Mouse (Mus musculus) heart, embryonic 15.5 days (tissue): ENCODE results near the gene Ucp2. TPM values are rescaled to one million over a fixed set of nuclear protein-coding genes. Genes with fewer than 3 reads are reported as not detected.
"Not testable (repeated sequence)": the region's sequence is repeated elsewhere in the genome, so short reads cannot be mapped to it uniquely, and the experiment has no call there.

Experiments used
- ATAC-seq: fragments of 200-750 bp; cut with Nextera tagmentation; replicated peaks from 2 replicates; pipeline ENCODE4 v1.8.0; 2017; ENCODE audit warnings: low read depth, moderate TSS enrichment; ENCODE audit not compliant: insufficient number of reproducible peaks, insufficient read depth, low FRiP score
- H3K27ac ChIP-seq: fragments of 300-500 bp; sonication (generic); 2 replicates; pipeline ENCODE4 v1.5.1; 2015; ENCODE audit warnings: mild to moderate bottlenecking, inconsistent platforms
- H3K27me3 ChIP-seq: fragments of 300-500 bp; sonication (generic); 2 replicates; pipeline ENCODE4 v1.6.1; 2015; ENCODE audit warnings: inconsistent platforms
- H3K36me3 ChIP-seq: fragments of 300-500 bp; sonication (generic); 2 replicates; pipeline ENCODE4 v1.6.1; 2015; ENCODE audit warnings: mild to moderate bottlenecking, inconsistent platforms
- H3K4me1 ChIP-seq: fragments of 300-500 bp; sonication (generic); replicated peaks from 2 replicates; pipeline ENCODE4 v1.6.1; 2015; ENCODE audit warnings: inconsistent platforms
- H3K4me2 ChIP-seq: fragments of 300-500 bp; sonication (generic); 2 replicates; pipeline ENCODE4 v1.6.1; 2015; ENCODE audit warnings: inconsistent platforms, mild to moderate bottlenecking, moderate library complexity
- H3K4me3 ChIP-seq: fragments of 300-500 bp; sonication (generic); 2 replicates; pipeline ENCODE4 v1.5.1; 2015; ENCODE audit warnings: mild to moderate bottlenecking, inconsistent platforms
- H3K9ac ChIP-seq: fragments of 300-500 bp; sonication (generic); 2 replicates; pipeline ENCODE4 v1.6.1; 2015; ENCODE audit warnings: mild to moderate bottlenecking, inconsistent platforms
- H3K9me3 ChIP-seq: fragments of 300-500 bp; sonication (generic); replicated peaks from 2 replicates; pipeline ENCODE4 v1.6.1; 2016; ENCODE audit warnings: inconsistent platforms
- WGBS: fragments of 180-500 bp; shearing (Covaris S2); methylation state at CpG from one replicate; pipeline ENCODE4 v1.1.7; 2015; ENCODE audit warnings: mixed read lengths; 5-methylcytosine and 5-hydroxymethylcytosine counted together
- polyA plus RNA-seq: library from polyadenylated mRNA; unstranded; fragments of >200 nt; fragmentation: Nextera tagmentation; extraction: Ambion mirVana; gene quantifications from 2 replicates; pipeline ENCODE4 v1.2.1, GENCODE M21; 2015

Gene Ucp2
- polyA plus RNA-seq, 1 experiment from 2014 or later: 109 TPM

DNA sequence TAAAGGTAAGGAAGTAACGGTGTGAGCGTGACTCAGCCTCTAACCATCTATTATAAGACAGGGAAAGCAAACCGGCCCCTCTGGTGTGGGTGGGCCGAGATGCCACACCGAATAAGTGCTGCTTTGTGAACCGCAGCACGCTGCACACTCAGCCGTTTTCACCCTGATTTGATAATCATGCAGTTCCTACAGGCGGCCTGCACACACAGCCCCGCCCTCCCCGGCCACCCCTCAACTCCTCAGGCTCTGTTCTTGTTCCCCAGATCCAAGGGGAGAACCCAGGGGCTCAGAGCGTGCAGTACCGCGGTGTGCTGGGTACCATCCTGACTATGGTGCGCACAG is 13.3 kb upstream of the Ucp2 start:
- 68% methylated on average over 15 of the region's 15 CpGs for WGBS
- Histone ChIP-seq H3K4me3 (no peak overlapping the region), H3K4me1 (peaks cover 10% of the 10 kb centered on the region), H3K36me3 (no peaks in the 10 kb centered on the region), H3K4me2 (no peak overlapping the region), H3K27ac (no peak overlapping the region), H3K27me3 (0 out of 2 replicates have a peak, but pooled peaks cover 4% of the 10 kb centered on the region), H3K9me3 (no peaks in the 10 kb centered on the region), H3K9ac (no peak overlapping the region)
- no peak for ATAC-seq

GRCm38 (mm10) chr7:100480175-100480574 is 13.0 kb upstream of the Ucp2 start:
- no peaks in the 10 kb centered on the region for H3K36me3 ChIP-seq
- no peak overlapping the region for H3K4me2 ChIP-seq
- H3K27me3 ChIP-seq: 0 out of 2 replicates have a peak, but pooled peaks cover 4% of the 10 kb centered on the region
- H3K9ac ChIP-seq: no peak overlapping the region
- 78% methylated on average over 17 of the region's 17 CpGs for WGBS
- ATAC-seq: no peak
- H3K4me1 ChIP-seq: peaks cover 6% of the 10 kb centered on the region; the same call in 1 of the 2 replicates
- no peaks in the 10 kb centered on the region for H3K9me3 ChIP-seq
- H3K27ac ChIP-seq: no peak overlapping the region
- H3K4me3 ChIP-seq: no peak overlapping the region

DNA sequence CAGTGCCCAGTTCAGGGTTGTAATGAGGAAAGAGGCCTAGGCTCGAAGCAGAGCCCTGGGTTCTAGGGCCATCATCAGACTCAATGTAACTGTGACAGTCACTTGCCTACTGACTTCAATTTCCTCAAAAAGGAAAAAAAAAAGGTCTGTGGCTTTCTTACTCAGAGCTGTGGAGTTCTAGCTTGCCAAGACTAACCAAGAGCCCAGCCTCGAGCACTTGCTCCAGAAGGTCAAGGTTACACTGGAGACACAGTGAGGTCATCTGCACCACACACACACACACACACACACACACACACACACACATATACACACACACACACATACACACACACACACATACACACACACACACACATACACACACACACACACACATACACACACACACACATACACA is 11.1 kb upstream of the Ucp2 start:
- WGBS: 88% methylated on average over 2 of the region's 2 CpGs
- H3K9me3 ChIP-seq, H3K27ac ChIP-seq, H3K27me3 ChIP-seq, H3K4me3 ChIP-seq, ATAC-seq, H3K9ac ChIP-seq, H3K36me3 ChIP-seq, H3K4me2 ChIP-seq, H3K4me1 ChIP-seq: not testable (repeated sequence)

- Histone ChIP-seq H3K27ac (no peak overlapping the region), H3K4me1 (peaks cover 7% of the 10 kb centered on the region), H3K27me3 (0 out of 2 replicates have a peak, but pooled peaks cover 3% of the 10 kb centered on the region), H3K4me3 (no peak overlapping the region), H3K9me3 (no peaks in the 10 kb centered on the region), H3K4me2 (no peak overlapping the region), H3K9ac (no peak overlapping the region), H3K36me3 (no peaks in the 10 kb centered on the region)
- 81% methylated on average over 5 of the region's 5 CpGs for WGBS
- ATAC-seq: no peak
Measured at GRCm38 (mm10) chr7:100484493-100484892, 8.6 kb upstream of the Ucp2 start.

DNA sequence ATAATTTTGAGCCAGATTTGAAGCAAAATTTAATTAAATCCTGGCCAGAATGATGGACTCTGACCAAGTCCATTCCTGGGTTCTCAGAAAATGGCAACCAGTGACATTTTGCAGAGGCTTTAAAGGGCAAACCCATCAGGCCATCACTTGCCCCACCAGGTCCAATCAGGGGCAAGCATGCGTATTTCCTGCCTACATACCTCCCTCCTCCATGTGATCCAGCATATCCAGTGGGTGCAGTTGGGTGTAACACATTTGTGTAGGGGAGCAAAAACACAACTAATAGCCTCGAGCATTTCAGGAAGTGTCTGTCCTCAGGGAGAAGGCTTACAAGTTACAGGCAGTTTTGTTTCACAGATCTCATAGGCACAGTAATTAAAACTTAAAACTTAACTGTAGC is 5.8 kb upstream of the Ucp2 start:
- Histone ChIP-seq H3K4me3 (no peak overlapping the region), H3K4me1 (peaks cover 7% of the 10 kb centered on the region), H3K27ac (no peak overlapping the region), H3K9me3 (no peaks in the 10 kb centered on the region), H3K4me2 (no peak overlapping the region), H3K27me3 (no peaks in the 10 kb centered on the region), H3K9ac (no peak overlapping the region), H3K36me3 (no peaks in the 10 kb centered on the region)
- 69% methylated on average over 2 of the region's 2 CpGs for WGBS
- ATAC-seq: no peak

GRCm38 (mm10) chr7:100488474-100489048 is 4.6 kb upstream of the Ucp2 start:
- ATAC-seq: no peak
- Histone ChIP-seq H3K9ac (no peak overlapping the region), H3K4me2 (peak overlapping the region; percentile 20; the same call in 1 of the 2 replicates), H3K4me1 (peaks cover 20% of the 10 kb centered on the region), H3K9me3 (no peaks in the 10 kb centered on the region), H3K27me3 (no peaks in the 10 kb centered on the region), H3K27ac (0 out of 2 replicates have a peak overlapping the region, but pooled peaks have one; percentile 15), H3K4me3 (no peak overlapping the region), H3K36me3 (no peaks in the 10 kb centered on the region)
- 25% methylated on average over 10 of the region's 10 CpGs for WGBS

- Histone ChIP-seq H3K36me3 (peaks cover 10% of the 10 kb centered on the region), H3K27me3 (no peaks in the 10 kb centered on the region), H3K9me3 (no peaks in the 10 kb centered on the region), H3K9ac (peak overlapping the region; percentile 61), H3K4me2 (peak overlapping the region; percentile 85), H3K4me3 (peak overlapping the region; percentile 54), H3K27ac (peak overlapping the region; percentile 77), H3K4me1 (peaks cover 49% of the 10 kb centered on the region)
- peak; percentile 27 for ATAC-seq
- 4% methylated on average over 36 of the region's 36 CpGs for WGBS
Measured at GRCm38 (mm10) chr7:100492391-100493116, 583 bp upstream of the Ucp2 start.

GRCm38 (mm10) chr7:100493484-100494414 is 612 bp downstream of the Ucp2 start:
- ATAC-seq: peak; percentile 37

GRCm38 (mm10) chr7:100494415-100494831 is 1.3 kb downstream of the Ucp2 start:
- Histone ChIP-seq H3K9ac (no peak overlapping the region), H3K9me3 (no peaks in the 10 kb centered on the region), H3K36me3 (peaks cover 14% of the 10 kb centered on the region), H3K27ac (peak overlapping the region; percentile 77; the same call in 1 of the 2 replicates), H3K4me3 (peak overlapping the region; percentile 54), H3K4me1 (peaks cover 42% of the 10 kb centered on the region), H3K4me2 (peak overlapping the region; percentile 85), H3K27me3 (no peaks in the 10 kb centered on the region)
- 85% methylated on average over 7 of the region's 7 CpGs for WGBS
- no peak for ATAC-seq

More at GRCm38 (mm10) chr7:100493484-100494414, 612 bp downstream of the Ucp2 start:
- H3K4me2 ChIP-seq: peak overlapping the region; percentile 85
- H3K9ac ChIP-seq: peak overlapping the region; percentile 61
- peaks cover 14% of the 10 kb centered on the region for H3K36me3 ChIP-seq
- 28% methylated on average over 19 of the region's 19 CpGs for WGBS
- no peaks in the 10 kb centered on the region for H3K9me3 ChIP-seq
- H3K27ac ChIP-seq: peak overlapping the region; percentile 77
- peak overlapping the region; percentile 54 for H3K4me3 ChIP-seq
- H3K4me1 ChIP-seq: peaks cover 44% of the 10 kb centered on the region
- H3K27me3 ChIP-seq: no peaks in the 10 kb centered on the region

- 38% methylated on average over 8 of the region's 8 CpGs for WGBS
- Histone ChIP-seq H3K36me3 (peaks cover 14% of the 10 kb centered on the region), H3K9me3 (no peaks in the 10 kb centered on the region), H3K4me2 (peak overlapping the region; percentile 85), H3K4me3 (peak overlapping the region; percentile 54), H3K27ac (peak overlapping the region; percentile 76), H3K27me3 (no peaks in the 10 kb centered on the region), H3K9ac (peak overlapping the region; percentile 33), H3K4me1 (peaks cover 42% of the 10 kb centered on the region)
- 0 out of 2 replicates have a peak, but pooled peaks have one; percentile 2 for ATAC-seq
Measured at GRCm38 (mm10) chr7:100495042-100495441, 1.9 kb downstream of the Ucp2 start.
